Mouse (Mus musculus) heart, adult 2 months (tissue): ENCODE results near the gene Trnau1ap. TPM values are rescaled to one million over a fixed set of nuclear protein-coding genes. Genes with fewer than 3 reads are reported as not detected.

Source experiments
- DNase-seq, 2 experiments: peaks; one replicate each; pipeline ENCODE4 v3.0.0; 2021
- H3K27ac ChIP-seq: fragments of 200-600 bp; 2 replicates; pipeline ENCODE4 v1.8.1; 2022
- H3K27me3 ChIP-seq: fragments of 200-500 bp; 2 replicates; pipeline ENCODE4 v1.6.1; 2012; ENCODE audit warnings: mild to moderate bottlenecking, low read length, inconsistent platforms, mixed read lengths; ENCODE audit not compliant: control insufficient read depth, insufficient read depth
- H3K36me3 ChIP-seq: fragments of 200-500 bp; 2 replicates; pipeline ENCODE4 v1.6.1; 2012; ENCODE audit warnings: low read length, inconsistent platforms; ENCODE audit not compliant: control insufficient read depth, insufficient read depth
- H3K4me1 ChIP-seq: fragments of 200-500 bp; 2 replicates; pipeline ENCODE4 v1.6.1; 2011; ENCODE audit warnings: low read length; ENCODE audit not compliant: control insufficient read depth, insufficient read depth
- H3K4me3 ChIP-seq: fragments of 200-600 bp; 2 replicates; pipeline ENCODE4 v1.8.1; 2022
- H3K79me2 ChIP-seq: fragments of 200-500 bp; replicated peaks from 2 replicates; pipeline ENCODE4 v1.6.1; 2012; ENCODE audit warnings: mild to moderate bottlenecking, inconsistent platforms, low read length, moderate library complexity, mixed read lengths; ENCODE audit not compliant: control insufficient read depth, insufficient read depth
- H3K9ac ChIP-seq: fragments of 200-500 bp; 2 replicates; pipeline ENCODE4 v1.6.1; 2012; ENCODE audit warnings: low read depth, mild to moderate bottlenecking, control low read depth, inconsistent platforms, low read length, mixed read lengths
- CTCF ChIP-seq: fragments of 200-600 bp; IDR thresholded peaks from 2 replicates; pipeline ENCODE4 v1.8.1; 2022; ENCODE audit warnings: antibody characterized with exemption, mild to moderate bottlenecking, moderate library complexity
- EP300 ChIP-seq: fragments of 200-500 bp; IDR thresholded peaks from 2 replicates; pipeline ENCODE4 v1.6.1; 2011; ENCODE audit warnings: low read depth, low read length, control low read depth; ENCODE audit not compliant: insufficient read depth
- POLR2A ChIP-seq: fragments of 200-500 bp; IDR thresholded peaks from 2 replicates; pipeline ENCODE4 v1.6.1; 2011; ENCODE audit warnings: mild to moderate bottlenecking, low read depth, low read length, control low read depth; ENCODE audit not compliant: insufficient read depth
- WGBS: fragments of 180-500 bp; shearing (Covaris S2); methylation state at CpG from one replicate; pipeline ENCODE4 v1.1.7; 2018; 5-methylcytosine and 5-hydroxymethylcytosine counted together
- intact Hi-C: fragments of 180-260 bp; cut with DNase I; formaldehyde crosslinking; loops from one replicate; pipeline ENCODE4 v1.15.1; 2025
- polyA plus RNA-seq: library from polyadenylated mRNA; depleted of rRNA; stranded (reverse); fragments of >200 nt; gene quantifications from 2 replicates; pipeline ENCODE4 v1.2.3, GENCODE M21; 2012
- total RNA-seq, 2 experiments: library from RNA; stranded (reverse); gene quantifications; 2 replicates each; pipeline ENCODE4 v1.2.3; 2021

Gene Trnau1ap
- total and polyA plus RNA-seq, 3 experiments: 14.9 to 24.6 (median 21.3) TPM

- peak overlapping the region; percentile 78 for H3K4me3 ChIP-seq
- H3K27ac ChIP-seq: peak overlapping the region; percentile 92
- TF ChIP-seq CTCF (peak; percentile 27; the same call in 1 of the 2 replicates), EP300 (no peak), POLR2A (no peak)
- H3K27me3 ChIP-seq: no peaks in the 10 kb centered on the region
- H3K9ac ChIP-seq: peak overlapping the region; percentile 99
- peaks cover 10% of the 10 kb centered on the region for H3K36me3 ChIP-seq
- peaks cover 5% of the 10 kb centered on the region for H3K4me1 ChIP-seq
- H3K79me2 ChIP-seq: no peaks in the 10 kb centered on the region
- DNase-seq: peak; percentile 37 to 53
- WGBS: under 1% methylated on average over 14 of the region's 14 CpGs
- intact Hi-C loops: loop anchor here (2.0 to 5.0 kb wide), 4 partner anchors 44 to 160 kb away; partner anchors contain the start of genes Sesn2 and Ythdf2
Measured at GRCm38 (mm10) chr4:132352739-132353138, 23.4 kb upstream of the Trnau1ap start.

DNA sequence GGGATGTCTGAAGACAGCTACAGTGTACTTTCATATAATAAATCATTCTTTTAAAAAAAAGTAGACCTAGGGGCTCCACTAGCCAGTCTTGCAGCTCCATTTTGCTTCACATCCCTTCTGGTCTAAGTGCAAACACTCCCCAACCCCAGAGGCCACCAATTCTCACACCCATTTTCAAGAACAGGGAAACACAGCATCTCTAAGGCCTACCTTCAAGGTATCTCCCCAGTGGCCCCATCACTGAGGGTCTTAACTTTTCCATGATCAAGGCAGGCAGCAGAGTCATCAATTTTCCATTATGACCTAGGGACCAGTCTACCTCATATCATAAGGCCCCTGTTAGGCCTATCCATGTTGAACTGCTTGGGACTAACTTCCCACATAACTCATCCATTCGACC is 22.1 kb upstream of the Trnau1ap start:
- TF ChIP-seq CTCF (no peak), EP300 (no peak), POLR2A (no peak)
- H3K36me3 ChIP-seq: peaks cover 10% of the 10 kb centered on the region
- no peak overlapping the region for H3K27ac ChIP-seq
- 26% methylated on average over 1 of the region's 1 CpGs for WGBS
- DNase-seq: no peak
- H3K4me1 ChIP-seq: peaks cover 5% of the 10 kb centered on the region
- no peaks in the 10 kb centered on the region for H3K79me2 ChIP-seq
- no peaks in the 10 kb centered on the region for H3K27me3 ChIP-seq
- H3K4me3 ChIP-seq: no peak overlapping the region
- intact Hi-C loops: loop anchor here (5.0 kb wide), 3 partner anchors 46 to 161 kb away; partner anchors contain the start of genes Sesn2 and Ythdf2
- no peak overlapping the region for H3K9ac ChIP-seq

GRCm38 (mm10) chr4:132350854-132351253 is 21.5 kb upstream of the Trnau1ap start:
- peaks cover 5% of the 10 kb centered on the region for H3K4me1 ChIP-seq
- H3K27me3 ChIP-seq: no peaks in the 10 kb centered on the region
- no peak overlapping the region for H3K4me3 ChIP-seq
- no peak overlapping the region for H3K27ac ChIP-seq
- peaks cover 10% of the 10 kb centered on the region for H3K36me3 ChIP-seq
- DNase-seq: no peak
- H3K9ac ChIP-seq: no peak overlapping the region
- TF ChIP-seq EP300: no peak
- intact Hi-C loops: loop anchor here (5.0 kb wide), 3 partner anchors 46 to 161 kb away; partner anchors contain the start of genes Sesn2 and Ythdf2
- H3K79me2 ChIP-seq: no peaks in the 10 kb centered on the region
- WGBS: 94% methylated on average over 3 of the region's 3 CpGs

DNA sequence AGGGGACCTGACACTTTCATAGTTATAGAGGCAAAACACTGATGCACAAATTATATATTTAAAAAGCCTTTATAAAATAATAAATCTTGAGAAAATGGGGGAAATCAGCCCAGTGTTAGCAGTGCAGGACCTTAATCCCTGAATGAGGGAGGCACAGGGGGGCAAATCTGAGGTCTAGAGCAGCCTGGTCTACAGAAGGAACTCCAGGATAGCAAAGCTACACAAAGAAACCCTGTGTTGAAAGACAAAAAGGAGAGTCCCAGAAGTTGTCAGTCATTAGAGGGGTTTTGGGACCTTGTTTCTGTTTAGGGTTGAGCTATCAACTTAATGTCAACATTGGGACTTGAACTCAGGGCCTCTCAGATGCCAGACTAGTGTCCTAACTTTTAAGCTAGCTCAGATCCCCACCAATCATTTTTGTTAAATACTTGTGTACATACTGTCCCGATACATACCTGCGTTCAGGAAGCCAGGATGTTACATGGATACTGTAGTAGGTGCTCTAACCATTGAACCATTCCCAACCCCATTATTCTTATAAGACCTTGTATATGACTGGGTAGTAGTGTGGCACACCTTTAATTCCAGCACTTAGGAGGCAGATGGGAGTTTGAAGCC is 20.9 kb upstream of the Trnau1ap start:
- no peak for DNase-seq
- no peaks in the 10 kb centered on the region for H3K27me3 ChIP-seq
- TF ChIP-seq POLR2A (no peak), CTCF (no peak), EP300 (no peak)
- H3K4me1 ChIP-seq: peaks cover 5% of the 10 kb centered on the region
- H3K36me3 ChIP-seq: peaks cover 10% of the 10 kb centered on the region
- H3K79me2 ChIP-seq: no peaks in the 10 kb centered on the region; the same call in 1 of the 2 replicates
- intact Hi-C loops: loop anchor here (5.0 kb wide), 3 partner anchors 47 to 162 kb away; partner anchors contain the start of genes Sesn2 and Ythdf2
- 84% methylated on average over 2 of the region's 2 CpGs for whole genome bisulfite sequencing
- H3K9ac ChIP-seq: no peak overlapping the region
- H3K4me3 ChIP-seq: no peak overlapping the region
- no peak overlapping the region for H3K27ac ChIP-seq

GRCm38 (mm10) chr4:132349495-132350122 is 20.3 kb upstream of the Trnau1ap start:
- TF ChIP-seq POLR2A (no peak), CTCF (0 out of 2 replicates have a peak, but pooled peaks have one; percentile 11)
- no peak overlapping the region for H3K9ac ChIP-seq
- 75% methylated on average over 3 of the region's 3 CpGs for WGBS
- DNase-seq: no peak
- H3K27me3 ChIP-seq: no peaks in the 10 kb centered on the region
- intact Hi-C loops: loop anchor here (5.0 kb wide), 6 partner anchors 48 to 262 kb away; partner anchors contain the start of genes Sesn2 and Ythdf2
- H3K4me3 ChIP-seq: no peak overlapping the region
- H3K4me1 ChIP-seq: peaks cover 6% of the 10 kb centered on the region
- H3K36me3 ChIP-seq: peaks cover 10% of the 10 kb centered on the region
- H3K79me2 ChIP-seq: peaks cover 2% of the 10 kb centered on the region; the same call in 1 of the 2 replicates
- no peak overlapping the region for H3K27ac ChIP-seq

DNA sequence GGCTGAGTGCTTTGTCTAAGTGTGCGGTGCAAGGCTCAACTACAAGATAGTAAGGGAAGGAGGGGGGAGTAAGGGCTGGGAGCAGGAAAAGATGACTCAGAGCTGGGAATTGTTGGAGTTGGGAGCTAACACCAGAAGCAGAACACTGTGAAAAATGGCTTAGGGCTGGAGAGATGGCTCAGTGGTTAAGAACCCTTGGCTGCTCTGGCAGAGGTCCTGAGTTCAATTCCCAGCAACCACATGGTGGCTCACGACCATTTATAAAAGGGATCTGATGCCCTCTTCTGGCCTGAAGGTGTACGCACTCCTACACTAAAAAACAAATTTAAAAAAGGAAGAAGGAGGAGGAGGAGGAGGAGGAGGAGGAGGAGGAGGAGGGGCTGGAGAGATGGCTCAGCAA is 17.3 kb upstream of the Trnau1ap start:
- DNase-seq: no peak

More for the DNA sequence above, 17.3 kb upstream of the Trnau1ap start:
- H3K9ac ChIP-seq: no peak overlapping the region
- 31% methylated on average over 3 of the region's 3 CpGs for WGBS
- H3K4me1 ChIP-seq: peaks cover 2% of the 10 kb centered on the region
- H3K27ac ChIP-seq: no peak overlapping the region
- peaks cover 5% of the 10 kb centered on the region for H3K36me3 ChIP-seq
- TF ChIP-seq EP300: no peak
- TF ChIP-seq CTCF: peak; percentile 26
- peaks cover 6% of the 10 kb centered on the region for H3K79me2 ChIP-seq
- no peaks in the 10 kb centered on the region for H3K27me3 ChIP-seq
- no peak overlapping the region for H3K4me3 ChIP-seq
- intact Hi-C loops: loop anchor here (5.0 kb wide), 3 partner anchors 69 to 259 kb away; no protein-coding TSS in a partner anchor
